8 mouse cellular contexts compared by ENCODE assay signal in genomic region chr12:69167656-69168460, GRCm38 (mm10). TPM values are rescaled to one million over a fixed set of nuclear protein-coding genes. Genes with fewer than 3 reads are reported as not detected.
DNase-seq lines count a peak whose midpoint lies in the region; ATAC-seq and TF ChIP-seq lines count a peak whose summit lies in the region.

No protein-coding gene starts in this region.

- H3K9me3 ChIP-seq in kidney, embryonic 16.5 days (ENCODE audit: low read length) = no peaks in the 10 kb centered on the region
- no peaks in the 10 kb centered on the region for H3K9me3 ChIP-seq in hindbrain, postnatal 0 days (ENCODE audit: low read length)
- H3K9me3 ChIP-seq in midbrain, postnatal 0 days (ENCODE audit: low read length) = no peaks in the 10 kb centered on the region

- 7% methylated on average over 18 of the region's 18 CpGs for WGBS in kidney, embryonic 16.5 days
- WGBS in hindbrain, postnatal 0 days = 9% methylated on average over 18 of the region's 18 CpGs
- WGBS in midbrain, postnatal 0 days = 8% methylated on average over 18 of the region's 18 CpGs

- peak overlapping the region; percentile 77 for H3K9ac ChIP-seq in kidney, embryonic 16.5 days (replicated peaks; ENCODE audit: low read length)
- H3K9ac ChIP-seq in hindbrain, postnatal 0 days (replicated peaks; ENCODE audit: low read length) = peak overlapping the region; percentile 64
- peak overlapping the region; percentile 69 for H3K9ac ChIP-seq in midbrain, postnatal 0 days (replicated peaks; ENCODE audit: low read length, poor library complexity, severe bottlenecking)

- no peaks in the 10 kb centered on the region for H3K27me3 ChIP-seq in kidney, embryonic 16.5 days (ENCODE audit: insufficient read depth, low read length)
- H3K27me3 ChIP-seq in hindbrain, postnatal 0 days (ENCODE audit: insufficient read depth, low read length) = no peaks in the 10 kb centered on the region
- no peaks in the 10 kb centered on the region for H3K27me3 ChIP-seq in midbrain, postnatal 0 days (ENCODE audit: insufficient read depth, low read length)

- no peak for TF ChIP-seq POLR2A in cortical plate, adult 2 months (IDR thresholded peaks at IDR 0.05; ENCODE audit: extremely low read depth, insufficient read depth, low read length)

- no peak for TF ChIP-seq CTCF in cortical plate, adult 2 months (IDR thresholded peaks at IDR 0.05; ENCODE audit: extremely low read depth, insufficient read depth, low read length)
- TF ChIP-seq CTCF in hindbrain, postnatal 0 days (IDR thresholded peaks at IDR 0.05; ENCODE audit: low read depth) = no peak
- TF ChIP-seq CTCF in midbrain, postnatal 0 days (IDR thresholded peaks at IDR 0.05) = no peak

- peak overlapping the region; percentile 88; the same call in 1 of the 2 replicates for H3K27ac ChIP-seq in kidney, embryonic 16.5 days (ENCODE audit: low read length)
- H3K27ac ChIP-seq in cortical plate, adult 2 months (ENCODE audit: insufficient read depth, low read length) = no peak overlapping the region
- H3K27ac ChIP-seq in hindbrain, postnatal 0 days = peak overlapping the region; percentile 65
- peak overlapping the region; percentile 70 for H3K27ac ChIP-seq in midbrain, postnatal 0 days (ENCODE audit: low read depth, low read length)

- ATAC-seq in kidney, embryonic 16.5 days (ENCODE audit: low FRiP score, low TSS enrichment) = peak; percentile 60
- ATAC-seq in hindbrain, postnatal 0 days = peak; percentile 71
- peak; percentile 55; the same call in 1 of the 2 replicates for ATAC-seq in midbrain, postnatal 0 days (ENCODE audit: low FRiP score)

- H3K4me1 ChIP-seq in kidney, embryonic 16.5 days (ENCODE audit: insufficient read depth, low read length) = peaks cover 10% of the 10 kb centered on the region; the same call in 1 of the 2 replicates
- no peaks in the 10 kb centered on the region for H3K4me1 ChIP-seq in cortical plate, adult 2 months (ENCODE audit: control insufficient read depth, insufficient read depth, low read length)
- H3K4me1 ChIP-seq in hindbrain, postnatal 0 days (ENCODE audit: insufficient read depth, low read length) = peaks cover 8% of the 10 kb centered on the region; the same call in 1 of the 2 replicates
- no peaks in the 10 kb centered on the region; the same call in 1 of the 2 replicates for H3K4me1 ChIP-seq in midbrain, postnatal 0 days (ENCODE audit: insufficient read depth, low read length)

- DNase-seq in kidney, adult 11 months = no peak
- no peak for DNase-seq in hindbrain, postnatal 0 days (ENCODE audit: low spot score)
- DNase-seq in midbrain, postnatal 0 days (ENCODE audit: low spot score) = no peak
- no peak for DNase-seq in adrenal gland, postnatal 10 days
- no peak for DNase-seq in spleen, postnatal 4 days (ENCODE audit: low spot score in 2 of 2)
- no peak for DNase-seq in embryo, embryonic 10 days (ENCODE audit: low spot score)

- peak overlapping the region; percentile 81 for H3K4me2 ChIP-seq in kidney, embryonic 16.5 days (replicated peaks; ENCODE audit: low read depth, low read length)
- peak overlapping the region; percentile 99 for H3K4me2 ChIP-seq in hindbrain, postnatal 0 days (ENCODE audit: low read depth, low read length)
- peak overlapping the region; percentile 99 for H3K4me2 ChIP-seq in midbrain, postnatal 0 days (ENCODE audit: low read depth, low read length, poor library complexity, severe bottlenecking)

- H3K36me3 ChIP-seq in kidney, embryonic 16.5 days (ENCODE audit: insufficient read depth, low read length) = 0 out of 2 replicates have a peak, but pooled peaks cover 7% of the 10 kb centered on the region
- no peaks in the 10 kb centered on the region for H3K36me3 ChIP-seq in hindbrain, postnatal 0 days (ENCODE audit: insufficient read depth, low read length)
- H3K36me3 ChIP-seq in midbrain, postnatal 0 days (ENCODE audit: insufficient read depth, low read length) = no peaks in the 10 kb centered on the region

- H3K4me3 ChIP-seq in kidney, embryonic 16.5 days (ENCODE audit: low read length) = peak overlapping the region; percentile 71
- H3K4me3 ChIP-seq in cortical plate, adult 2 months (ENCODE audit: insufficient read depth, low read length) = peak overlapping the region; percentile 59
- peak overlapping the region; percentile 72 for H3K4me3 ChIP-seq in hindbrain, postnatal 0 days (ENCODE audit: low read length)
- peak overlapping the region; percentile 68 for H3K4me3 ChIP-seq in midbrain, postnatal 0 days (ENCODE audit: low read depth, low read length)

RNA-seq across cellular contexts. Expression of gene Lrr1, which starts 0.8 kb away (rescaled TPM):
- 21.1 and 24.1 TPM in 2 replicates for polyA plus RNA-seq in kidney, embryonic 16.5 days (2015; fragmentation: Nextera tagmentation; extraction: Ambion mirVana)
- 0.13 and 0.15 TPM in 2 replicates for polyA plus RNA-seq in cortical plate, adult 2 months (2012; rRNA removed)
- 0.37 and 0.86 TPM in 2 replicates for total RNA-seq in hindbrain, postnatal 0 days (2014; rRNA removed)
- 3.4 and 3.6 TPM in 2 replicates for polyA plus RNA-seq in hindbrain, postnatal 0 days (2015; fragmentation: Nextera tagmentation; extraction: Ambion mirVana)
- 0.24 and 1.6 TPM in 2 replicates for total RNA-seq in midbrain, postnatal 0 days (2014; rRNA removed)
- polyA plus RNA-seq in midbrain, postnatal 0 days (2015; fragmentation: Nextera tagmentation; extraction: Ambion mirVana) = 1.2 and 1.3 TPM in 2 replicates
- total RNA-seq in adrenal gland, postnatal 10 days (2021) = 1 to 10 TPM; 1.9 TPM

RNA-seq across cellular contexts. Expression of gene Rps29, which starts 8.9 kb away (rescaled TPM):
- polyA plus RNA-seq in kidney, embryonic 16.5 days (2015; fragmentation: Nextera tagmentation; extraction: Ambion mirVana) = 1,392 and 1,476 TPM in 2 replicates
- polyA plus RNA-seq in cortical plate, adult 2 months (2012; rRNA removed) = 1,487 and 1,750 TPM in 2 replicates
- 56.4 and 153 TPM in 2 replicates for total RNA-seq in hindbrain, postnatal 0 days (2014; rRNA removed)
- 1,492 and 1,507 TPM in 2 replicates for polyA plus RNA-seq in hindbrain, postnatal 0 days (2015; fragmentation: Nextera tagmentation; extraction: Ambion mirVana)
- total RNA-seq in midbrain, postnatal 0 days (2014; rRNA removed) = 145 and 151 TPM in 2 replicates
- polyA plus RNA-seq in midbrain, postnatal 0 days (2015; fragmentation: Nextera tagmentation; extraction: Ambion mirVana) = 1,280 and 1,361 TPM in 2 replicates
- total RNA-seq in adrenal gland, postnatal 10 days (2021) = 1,000 to 10,000 TPM; 1,821 to 1,838 TPM

RNA-seq across cellular contexts. Expression of gene Rpl36al, which starts 16.0 kb away (rescaled TPM):
- polyA plus RNA-seq in kidney, embryonic 16.5 days (2015; fragmentation: Nextera tagmentation; extraction: Ambion mirVana) = 471 and 512 TPM in 2 replicates
- 324 and 336 TPM in 2 replicates for polyA plus RNA-seq in cortical plate, adult 2 months (2012; rRNA removed)
- 80.6 and 99.1 TPM in 2 replicates for total RNA-seq in hindbrain, postnatal 0 days (2014; rRNA removed)
- polyA plus RNA-seq in hindbrain, postnatal 0 days (2015; fragmentation: Nextera tagmentation; extraction: Ambion mirVana) = 417 and 430 TPM in 2 replicates
- total RNA-seq in midbrain, postnatal 0 days (2014; rRNA removed) = 117 and 148 TPM in 2 replicates
- polyA plus RNA-seq in midbrain, postnatal 0 days (2015; fragmentation: Nextera tagmentation; extraction: Ambion mirVana) = 352 and 392 TPM in 2 replicates
- total RNA-seq in adrenal gland, postnatal 10 days (2021) = 100 to 1,000 TPM; 453 to 493 TPM

RNA-seq across cellular contexts. Expression of gene Mgat2, which starts 16.1 kb away (rescaled TPM):
- polyA plus RNA-seq in kidney, embryonic 16.5 days (2015; fragmentation: Nextera tagmentation; extraction: Ambion mirVana) = 46.3 and 47.0 TPM in 2 replicates
- polyA plus RNA-seq in cortical plate, adult 2 months (2012; rRNA removed) = 15.2 and 15.3 TPM in 2 replicates
- total RNA-seq in hindbrain, postnatal 0 days (2014; rRNA removed) = 64.6 and 71.1 TPM in 2 replicates
- polyA plus RNA-seq in hindbrain, postnatal 0 days (2015; fragmentation: Nextera tagmentation; extraction: Ambion mirVana) = 39.7 and 42.2 TPM in 2 replicates
- total RNA-seq in midbrain, postnatal 0 days (2014; rRNA removed) = 54.6 and 59.0 TPM in 2 replicates
- polyA plus RNA-seq in midbrain, postnatal 0 days (2015; fragmentation: Nextera tagmentation; extraction: Ambion mirVana) = 41.5 and 41.9 TPM in 2 replicates
- 10 to 100 TPM; 41.5 to 49.4 TPM for total RNA-seq in adrenal gland, postnatal 10 days (2021)

RNA-seq across cellular contexts. Expression of gene Gm49383, which starts 29.0 kb away (rescaled TPM):
- polyA plus RNA-seq in kidney, embryonic 16.5 days (2015; fragmentation: Nextera tagmentation; extraction: Ambion mirVana) = 32.6 and 34.2 TPM in 2 replicates
- 0.61 and 0.64 TPM in 2 replicates for polyA plus RNA-seq in cortical plate, adult 2 months (2012; rRNA removed)
- 2.0 and 4.7 TPM in 2 replicates for total RNA-seq in hindbrain, postnatal 0 days (2014; rRNA removed)
- polyA plus RNA-seq in hindbrain, postnatal 0 days (2015; fragmentation: Nextera tagmentation; extraction: Ambion mirVana) = 11.4 and 13.3 TPM in 2 replicates
- total RNA-seq in midbrain, postnatal 0 days (2014; rRNA removed) = 0.38 and 4.0 TPM in 2 replicates
- 5.3 and 5.4 TPM in 2 replicates for polyA plus RNA-seq in midbrain, postnatal 0 days (2015; fragmentation: Nextera tagmentation; extraction: Ambion mirVana)
- 1 to 10 TPM; 5.5 to 6.0 TPM for total RNA-seq in adrenal gland, postnatal 10 days (2021)
